Mouse (Mus musculus) left cerebral cortex, adult 18-20 months (tissue): ENCODE measurements around the gene Irs3. TPM values are rescaled to one million over a fixed set of nuclear protein-coding genes. Genes with fewer than 3 reads are reported as not detected.

Source experiments
- DNase-seq, 2 experiments: peaks; one replicate each; pipeline ENCODE4 v3.0.0; 2021 to 2022; ENCODE audit warnings: low spot score in 2 of 2, mixed read lengths in 1 of 2
- long read RNA-seq, 2 experiments: library from polyadenylated mRNA; stranded (forward); transcript quantifications; one replicate each; pipeline ENCODE4 v2.0.0; 2021
- total RNA-seq, 2 experiments: library from RNA; stranded (reverse); gene quantifications; 2 replicates each; pipeline ENCODE4 v1.2.3; 2021

Gene Irs3
- under 1 TPM; 0.44 to 0.87 TPM for total RNA-seq
- long read RNA-seq, experiment 1, result 0 reads
- long read RNA-seq, experiment 2, partial matches to known transcripts, result 0 of 1 reads
- long read RNA-seq, experiment 2, other reads (novel, unspliced or antisense), result 0 of 1 reads

DNA sequence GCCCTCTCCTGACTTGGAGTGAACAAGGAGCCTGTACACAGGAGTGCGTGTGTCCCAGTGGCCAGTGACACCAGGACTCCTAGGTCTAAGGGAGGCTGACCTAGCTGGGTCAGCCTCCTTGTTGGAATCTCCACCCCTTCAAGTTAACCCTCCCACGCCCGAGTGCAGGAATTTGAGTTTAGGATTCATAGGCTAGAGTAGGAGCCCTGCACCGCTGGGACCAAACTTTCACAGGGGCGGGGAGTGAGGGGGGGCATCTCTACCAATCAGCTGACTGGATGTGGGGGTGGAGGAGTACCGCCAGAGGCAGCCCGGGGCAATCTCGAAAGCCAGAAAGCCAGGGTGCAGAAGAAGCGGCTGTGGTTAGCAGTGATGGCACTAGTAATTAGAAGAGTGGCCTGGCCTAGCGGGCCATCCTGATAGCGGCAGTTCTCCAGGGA is at the start of gene Irs3:
Irs3 (minus strand) TSS at position 63 of the 440 bp plus-strand sequence.
- DNase-seq, result no peak

DNA sequence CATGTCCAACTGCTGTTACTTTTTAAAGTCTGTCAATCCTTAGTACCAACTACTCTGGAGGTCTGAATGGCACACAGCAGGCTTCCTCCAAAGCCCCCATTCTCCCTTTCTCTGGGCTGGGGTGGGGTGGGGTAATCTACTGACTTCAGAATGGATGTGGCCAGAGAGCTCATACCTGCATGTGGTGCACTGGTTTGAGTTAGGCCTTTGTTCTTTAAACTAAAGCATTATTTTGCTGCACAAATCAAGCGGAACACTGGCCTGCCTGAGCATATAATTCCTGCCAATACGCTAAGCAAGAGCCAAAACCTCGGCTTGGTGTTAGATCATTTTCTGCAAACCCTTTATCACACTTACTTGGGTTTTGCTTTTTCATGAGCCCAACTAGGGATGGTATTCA is 49.3 kb upstream of the Irs3 start:
- DNase-seq, result no peak

DNA sequence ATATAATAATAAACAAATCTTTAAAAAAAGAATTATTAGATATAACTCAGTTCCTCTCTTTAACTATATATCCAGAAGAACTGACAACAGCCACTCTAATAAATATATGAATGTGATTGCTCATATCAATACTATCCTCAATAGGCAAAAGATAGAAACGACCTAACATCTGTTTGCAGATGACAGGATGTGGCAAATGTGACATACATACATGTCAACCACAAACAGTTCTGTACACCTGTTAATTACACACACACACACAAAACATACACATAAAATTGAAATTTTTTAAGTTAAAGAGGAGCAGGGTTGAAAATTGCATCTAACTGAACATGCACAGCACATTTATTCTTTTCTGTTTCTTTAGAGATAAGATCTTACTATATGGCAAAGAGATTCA is 46.4 kb upstream of the Irs3 start:
- no peak for DNase-seq

DNA sequence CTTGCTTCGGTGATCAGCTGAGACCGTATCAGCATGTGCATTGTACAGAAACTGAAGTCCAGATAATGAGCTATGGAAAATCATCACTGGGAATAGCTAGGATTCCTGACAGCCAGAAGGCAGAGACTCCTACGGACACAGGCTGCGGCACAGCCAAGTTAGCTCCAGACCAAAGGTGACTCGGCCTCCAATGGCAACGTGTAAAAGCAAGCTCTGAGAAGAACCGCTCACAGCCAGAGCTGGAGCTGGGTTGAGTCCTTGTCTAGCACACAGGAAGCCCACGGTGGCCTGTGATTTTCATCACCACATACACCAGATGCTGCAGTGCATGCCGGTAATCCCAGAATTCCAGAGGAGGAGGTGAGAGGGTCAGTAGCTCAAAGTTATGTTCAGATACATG is 45.0 kb upstream of the Irs3 start:
- DNase-seq, result no peak

DNA sequence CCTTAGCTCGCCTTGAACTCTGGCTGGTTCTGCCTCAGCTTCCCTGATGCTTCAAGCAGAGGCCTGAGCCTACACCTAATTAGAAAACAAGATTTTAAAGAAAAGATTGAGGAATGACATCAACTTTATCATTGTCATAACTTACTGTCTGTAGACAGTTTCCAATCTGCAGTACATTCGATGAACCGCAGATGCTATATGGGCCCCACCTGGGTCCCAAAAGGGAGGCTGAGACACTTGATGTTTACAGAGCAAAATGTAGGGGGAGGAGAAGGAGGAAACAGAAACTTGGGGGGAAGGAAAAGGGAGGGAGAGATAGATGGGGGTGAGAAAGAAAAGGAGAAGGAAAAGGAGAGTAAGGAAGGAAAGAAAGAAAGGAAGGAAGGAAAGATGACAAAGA is 44.5 kb upstream of the Irs3 start:
- DNase-seq, result no peak

DNA sequence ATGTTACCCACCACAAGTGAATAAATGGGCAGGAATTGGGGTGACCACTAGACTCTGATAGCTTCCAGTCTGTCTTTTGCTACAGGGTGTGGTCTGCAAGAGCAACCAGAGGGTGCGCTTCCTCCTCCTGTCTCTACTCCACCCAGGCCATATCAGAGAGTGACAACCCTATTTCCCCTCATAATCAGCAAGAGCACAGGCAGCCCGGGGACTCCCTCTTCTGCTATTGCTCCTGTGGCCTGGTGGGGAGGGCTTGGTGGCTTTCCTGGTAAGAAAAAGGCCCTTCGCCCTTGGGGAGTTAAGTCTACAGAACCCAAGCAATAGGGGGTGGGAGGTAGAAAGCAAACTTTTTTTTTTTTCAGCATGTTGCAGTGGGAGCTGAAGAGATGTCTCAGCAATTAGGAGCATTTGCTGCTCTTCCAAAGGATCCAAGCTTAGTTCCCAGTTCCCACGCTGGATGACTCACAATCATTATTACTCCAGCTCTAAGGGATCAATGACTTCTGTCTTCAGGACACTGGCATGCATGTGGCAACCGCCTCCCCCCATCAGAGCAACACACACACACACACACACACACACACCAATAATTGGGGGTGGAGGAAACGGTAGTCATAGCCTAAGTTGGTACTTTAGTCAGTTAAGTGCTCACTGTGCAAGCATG is 40.7 kb upstream of the Irs3 start:
- DNase-seq, result no peak

DNA sequence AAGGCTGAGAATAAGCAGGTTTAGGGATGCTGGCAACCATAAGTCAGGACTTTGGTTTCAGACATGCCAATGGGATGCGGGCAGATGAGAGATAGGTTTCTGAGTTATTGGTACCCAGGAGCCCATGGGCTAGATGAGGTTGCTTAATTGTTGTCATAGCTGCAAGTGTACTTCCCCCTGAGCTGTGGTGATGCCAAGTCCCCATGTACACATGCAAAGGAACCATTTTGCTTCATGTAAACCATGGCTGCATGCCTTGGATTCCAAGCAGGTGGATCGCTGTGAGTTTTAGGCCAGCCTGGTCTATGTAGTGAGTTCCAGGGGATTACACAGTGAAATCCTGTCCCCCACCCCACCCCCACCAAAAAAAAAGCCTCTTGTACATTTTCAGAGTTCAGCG is 40.1 kb upstream of the Irs3 start:
- DNase-seq, result no peak

DNA sequence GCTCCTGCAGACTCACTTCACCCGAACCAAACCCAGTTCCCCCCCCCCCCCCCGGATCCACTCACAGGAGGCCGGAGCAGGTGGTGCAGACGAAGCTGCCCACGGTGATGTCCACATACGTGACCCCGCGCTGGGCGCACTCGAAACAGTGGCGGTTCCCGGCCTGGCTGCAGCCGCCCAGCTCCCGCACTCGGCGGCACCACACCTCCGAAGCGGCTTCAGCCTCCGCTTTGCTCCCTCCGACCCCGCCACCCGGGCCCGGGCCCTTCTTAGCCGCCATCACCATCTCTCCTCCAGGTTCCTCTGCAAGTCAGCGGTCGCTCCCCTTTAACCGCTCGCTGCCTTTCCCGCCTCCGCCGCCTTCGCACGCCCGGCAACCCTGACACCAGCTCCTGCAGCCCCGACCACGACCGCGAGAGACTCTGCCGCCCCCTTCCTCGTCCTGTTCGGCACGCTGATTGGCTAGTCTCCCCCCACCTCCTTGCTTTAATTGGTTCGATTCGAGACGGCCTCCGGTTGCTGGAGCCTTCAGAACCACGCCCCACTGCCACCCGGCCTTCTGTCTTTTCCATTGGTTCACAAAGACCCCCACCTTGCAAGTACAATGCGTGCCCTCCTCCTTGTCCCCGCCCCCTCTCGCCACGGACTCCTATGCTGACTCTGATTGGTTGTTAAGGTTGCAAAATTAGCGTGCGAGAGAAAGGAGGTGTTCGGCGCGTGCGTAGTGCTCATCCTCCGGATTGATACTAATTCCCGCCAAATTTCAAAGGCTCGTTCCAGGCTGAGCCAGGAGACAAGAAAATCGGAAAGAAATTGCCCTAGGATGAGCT is 39.0 kb upstream of the Irs3 start, which contains the start of gene Agfg2:
Agfg2 (minus strand) TSS at position 433 of the 830 bp plus-strand sequence.
- DNase-seq, result peak; percentile 97 to 98

DNA sequence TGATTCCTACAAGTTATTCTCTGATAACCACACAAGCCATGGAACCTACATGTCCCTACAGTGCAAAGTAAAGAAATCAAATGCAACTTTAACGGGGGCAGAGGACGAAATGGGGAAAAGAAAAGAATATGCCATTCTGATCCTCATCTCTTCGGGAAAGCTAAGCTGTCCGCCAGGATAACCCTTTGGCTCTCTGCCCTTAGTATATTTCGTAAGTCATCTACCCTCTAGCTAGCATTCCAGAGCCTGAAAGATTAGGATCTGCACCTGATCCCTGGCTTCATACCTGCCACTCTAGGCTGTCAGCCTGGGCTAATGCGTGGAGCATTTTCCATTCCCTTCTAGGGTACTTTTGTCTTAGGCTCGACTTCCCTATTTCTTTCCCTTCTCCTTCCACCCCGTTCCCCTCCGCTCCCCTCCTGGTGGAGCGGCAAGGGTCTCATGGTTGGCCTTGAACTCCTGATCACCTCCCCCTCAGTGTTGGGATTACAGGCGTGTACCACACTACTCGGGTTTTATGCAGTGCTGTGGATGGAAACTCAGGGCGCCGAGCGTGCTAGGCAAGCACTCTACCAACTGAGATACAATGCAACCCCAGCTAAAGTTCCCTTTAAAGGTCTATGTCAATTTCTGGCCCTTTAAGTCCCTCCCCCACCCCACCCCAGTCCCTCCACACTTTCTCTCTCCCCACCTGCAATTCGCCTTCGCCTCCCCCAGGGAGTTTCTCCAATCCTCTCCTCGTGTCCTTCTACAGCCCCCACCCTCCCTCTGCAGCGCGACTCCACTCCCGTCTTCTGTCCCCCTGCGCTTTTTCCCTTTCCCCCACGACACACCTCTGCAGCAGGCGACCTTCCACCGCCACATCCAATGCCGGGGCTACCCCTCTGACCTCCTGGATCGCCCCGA is 38.1 kb upstream of the Irs3 start:
- peak in 1 of 2 experiments; percentile 25 for DNase-seq

DNA sequence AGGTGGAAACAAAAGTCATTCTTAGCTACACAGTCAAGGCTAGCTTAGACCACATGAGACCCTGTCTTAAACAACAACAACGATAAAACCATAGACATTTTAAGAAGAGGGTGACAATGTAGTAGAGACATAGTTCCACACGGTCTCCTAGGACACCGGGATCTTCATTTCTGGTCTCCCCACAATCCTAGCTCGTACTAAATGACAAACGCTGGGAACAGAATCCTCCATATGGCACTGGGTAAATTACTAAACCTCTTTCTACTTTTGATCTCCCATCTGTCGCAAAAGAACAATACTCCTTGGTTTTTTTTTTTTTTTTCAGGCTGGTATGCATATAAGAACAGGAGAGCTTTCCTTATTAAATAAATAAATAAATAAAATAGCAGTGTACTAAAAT is 37.0 kb upstream of the Irs3 start:
- DNase-seq, result no peak

DNA sequence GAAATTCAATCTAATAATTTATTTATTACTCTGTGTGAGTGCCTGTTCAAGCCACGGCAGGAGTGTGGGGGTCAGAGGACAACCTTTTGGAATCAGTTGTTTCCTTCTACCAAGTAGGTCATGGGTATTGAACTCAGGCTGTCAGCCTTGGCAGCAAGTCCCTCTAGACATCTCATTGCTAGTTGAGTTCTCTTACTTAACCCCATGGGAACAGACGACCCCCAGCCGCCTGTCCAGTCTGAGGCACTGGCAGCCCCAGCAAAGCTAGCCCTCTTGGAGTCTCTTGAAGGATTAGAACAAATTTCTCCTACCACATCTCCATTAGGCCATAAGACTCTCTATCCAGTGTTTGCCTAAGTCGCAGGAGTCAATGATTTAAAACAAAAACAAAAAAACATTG is 34.2 kb upstream of the Irs3 start:
- DNase-seq, result no peak

DNA sequence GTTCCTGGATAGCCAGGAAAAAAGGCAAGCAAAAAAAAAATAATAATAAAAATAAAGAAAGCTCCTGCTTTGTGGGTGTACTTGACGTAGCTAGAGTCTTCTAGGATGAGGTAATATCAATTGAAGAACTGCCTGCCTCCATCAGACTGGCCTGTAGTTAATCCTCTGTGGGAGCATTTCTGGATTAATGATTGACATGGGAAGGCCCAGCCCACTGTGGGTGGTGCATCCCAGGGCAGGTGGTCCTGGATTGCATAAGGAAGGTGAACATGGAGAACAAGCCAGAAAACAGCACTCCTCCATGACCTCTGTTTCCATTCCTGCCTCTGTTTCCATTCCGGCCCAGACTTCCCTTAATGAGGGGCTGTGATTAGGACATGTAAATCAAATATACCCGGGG is 33.2 kb upstream of the Irs3 start:
- no peak for DNase-seq

DNA sequence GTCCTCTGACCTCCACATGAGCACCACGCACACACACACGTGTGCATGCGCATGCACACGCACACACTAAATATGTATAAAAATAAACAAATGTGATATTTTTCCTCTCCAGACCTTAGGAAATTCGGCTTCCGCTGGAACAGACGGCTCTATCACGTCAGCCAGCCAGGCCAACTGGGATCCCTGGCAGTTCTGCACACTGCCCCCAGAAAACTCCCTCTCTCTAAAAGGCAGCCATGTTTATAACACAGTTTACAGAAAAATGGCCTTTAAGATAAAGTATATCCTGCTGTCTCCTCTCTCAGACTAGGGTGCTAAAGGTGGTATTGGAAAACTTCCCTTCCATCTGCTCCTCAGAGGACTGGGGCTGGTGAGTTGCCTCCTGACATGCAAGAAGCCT is 32.3 kb upstream of the Irs3 start:
- DNase-seq, result no peak

DNA sequence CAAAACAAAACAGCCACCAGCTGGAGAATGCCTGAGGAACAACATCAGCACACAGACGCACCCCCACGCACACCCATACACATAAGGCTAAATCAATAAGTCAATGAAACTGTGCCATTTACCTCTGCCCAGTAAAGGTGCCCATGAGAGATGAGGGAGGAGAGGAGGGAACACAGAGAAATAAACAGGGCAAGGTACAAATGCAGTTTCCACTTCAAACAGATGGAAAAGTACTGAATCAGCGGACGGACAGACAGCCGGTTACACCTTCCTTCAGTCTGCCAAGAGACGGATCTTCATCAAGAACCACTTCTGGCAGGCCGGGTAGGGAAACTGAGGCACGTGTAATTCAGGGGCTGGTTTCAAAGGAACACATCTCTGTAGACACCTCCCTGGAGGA is 29.3 kb upstream of the Irs3 start:
- no peak for DNase-seq

DNA sequence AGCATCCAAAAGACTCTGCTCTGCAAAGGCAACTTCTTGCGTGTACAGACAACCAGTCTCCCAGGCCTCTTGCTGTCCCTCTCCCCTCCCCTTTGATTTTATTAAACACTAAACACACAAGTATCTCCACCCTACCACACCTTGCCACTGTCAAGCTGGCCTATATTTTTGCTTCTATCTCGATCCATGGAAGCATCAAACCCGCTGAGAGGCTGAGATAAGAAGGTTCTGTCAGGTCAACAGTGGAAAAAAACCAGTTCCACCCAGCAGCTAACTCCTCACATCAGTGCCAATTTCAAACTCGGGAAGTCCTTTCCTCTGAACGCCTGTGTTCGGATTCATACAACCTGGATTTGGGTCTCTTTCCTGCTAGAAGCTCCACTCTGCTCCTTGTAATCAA is 27.5 kb upstream of the Irs3 start:
- no peak for DNase-seq

DNA sequence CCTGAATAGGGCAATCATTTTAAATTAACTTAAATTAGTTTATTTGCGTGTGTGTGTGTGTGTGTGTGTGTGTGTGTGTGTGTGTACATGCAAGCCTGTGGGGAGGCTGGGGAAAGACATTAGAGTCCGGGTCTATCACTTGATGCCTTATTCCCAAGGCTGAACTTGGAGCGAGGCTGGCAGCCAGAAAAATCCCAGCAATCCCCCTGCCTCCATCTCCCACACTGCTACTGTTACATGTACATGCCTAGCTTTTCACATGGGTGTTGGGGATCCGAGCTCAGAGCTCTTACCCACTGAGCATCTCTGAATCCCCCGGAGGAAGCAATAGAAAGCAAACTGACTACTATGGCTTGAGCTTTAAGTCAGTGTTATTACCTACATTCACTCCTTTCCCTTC is 26.8 kb upstream of the Irs3 start:
- DNase-seq, result no peak

DNA sequence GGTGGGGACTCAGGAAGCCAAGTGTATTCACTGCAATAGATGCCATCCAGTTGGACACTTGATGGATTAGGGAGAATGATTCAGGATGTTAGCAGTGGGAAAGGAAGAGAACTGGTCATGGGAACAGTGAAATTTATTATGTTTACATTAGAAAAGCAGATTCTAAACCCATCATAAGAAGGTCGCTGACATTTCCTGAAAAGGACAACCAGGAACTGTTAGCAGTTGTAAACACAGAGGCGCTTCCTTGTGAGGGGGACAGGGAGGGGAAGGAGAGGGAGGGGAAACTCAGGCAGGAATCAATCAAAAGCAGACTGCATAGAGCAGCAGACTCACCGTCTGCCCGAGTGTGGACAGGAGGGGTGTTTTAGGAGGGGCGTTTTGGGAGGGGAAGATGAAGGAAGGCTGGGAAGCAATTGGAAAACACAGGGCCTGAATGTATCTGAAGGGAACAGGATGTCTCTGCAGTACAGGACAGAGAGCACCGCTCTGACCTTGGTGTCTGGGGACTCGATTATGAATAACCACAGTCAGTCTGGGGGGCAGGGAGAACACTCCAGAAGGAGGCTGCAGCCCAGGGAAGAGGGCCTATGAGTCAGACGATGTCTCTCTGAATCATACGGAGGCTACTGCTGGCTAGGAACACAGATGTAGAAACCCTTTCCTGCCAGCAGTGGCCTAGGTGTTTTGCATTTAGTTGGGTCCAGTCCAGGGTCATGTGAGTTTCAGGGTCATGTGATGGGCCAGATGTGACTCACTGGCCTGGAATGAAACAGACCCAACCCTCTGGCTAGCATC is 26.1 kb upstream of the Irs3 start:
- peak; percentile 51 to 55 for DNase-seq

DNA sequence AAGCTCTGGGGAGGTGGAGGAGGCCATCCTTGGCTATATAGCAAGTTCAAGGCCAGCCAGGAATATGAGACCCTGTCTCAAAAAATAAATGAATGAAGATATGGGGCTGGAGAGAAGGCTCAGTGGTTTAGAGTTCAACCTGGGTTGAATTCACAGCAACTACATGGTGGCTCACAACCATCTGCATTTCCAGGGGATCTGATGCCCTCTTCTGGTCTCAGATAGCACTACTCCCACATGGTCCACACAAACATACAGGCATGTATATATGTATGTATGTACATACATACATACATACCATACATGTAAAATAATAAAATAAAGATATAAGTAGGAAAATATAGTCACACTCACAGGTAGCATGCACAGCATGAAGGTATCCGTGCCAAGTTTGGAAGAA is 24.7 kb upstream of the Irs3 start:
- DNase-seq, result no peak

DNA sequence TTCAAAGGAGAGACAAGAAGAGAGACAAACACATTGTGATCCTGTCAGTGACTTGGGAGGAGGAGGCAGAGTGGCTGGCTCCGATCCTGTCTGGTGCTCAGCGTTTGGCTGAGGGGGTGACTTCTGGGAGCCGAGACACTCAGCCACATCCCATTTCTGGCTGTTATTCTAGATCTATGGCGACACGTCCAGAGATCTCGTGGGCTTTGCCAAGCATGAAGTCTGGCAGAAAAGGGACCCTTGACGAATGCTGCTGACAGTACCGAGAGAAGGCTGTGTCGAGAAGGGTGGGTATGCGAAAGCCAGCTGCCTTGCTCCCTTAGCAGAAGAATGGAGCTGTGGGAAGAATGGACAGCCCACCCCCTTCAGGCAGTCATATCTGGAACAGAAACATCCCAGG is 23.5 kb upstream of the Irs3 start:
- no peak for DNase-seq

DNA sequence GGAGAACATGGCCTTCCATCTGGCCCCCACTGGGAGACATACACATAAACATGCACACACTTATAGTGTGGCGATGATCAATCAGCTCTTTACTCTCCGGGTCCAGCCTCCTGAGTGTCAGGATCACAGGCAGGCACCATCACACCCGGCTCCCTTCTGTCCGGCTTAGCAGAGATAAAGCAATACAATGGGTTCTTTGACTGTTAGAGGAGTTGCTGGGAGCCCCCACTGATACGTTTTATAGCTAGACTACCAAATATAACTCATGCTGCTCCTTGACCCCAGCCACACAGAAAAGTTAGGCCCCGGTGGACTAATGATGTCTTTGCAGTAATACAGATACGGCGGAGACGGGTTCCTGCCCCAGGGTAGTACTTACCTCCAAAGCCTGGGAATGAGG is 17.5 kb upstream of the Irs3 start:
- no peak for DNase-seq
